Mouse (Mus musculus): ENCODE results near the gene Ehbp1l1. TPM values are rescaled to one million over a fixed set of nuclear protein-coding genes. Genes with fewer than 3 reads are reported as not detected.
"Not testable (repeated sequence)": the region's sequence is repeated elsewhere in the genome, so short reads cannot be mapped to it uniquely, and the experiment has no call there.

Gene Ehbp1l1
- total RNA-seq, 2 experiments from 2014 or later: 124 to 141 TPM

DNA sequence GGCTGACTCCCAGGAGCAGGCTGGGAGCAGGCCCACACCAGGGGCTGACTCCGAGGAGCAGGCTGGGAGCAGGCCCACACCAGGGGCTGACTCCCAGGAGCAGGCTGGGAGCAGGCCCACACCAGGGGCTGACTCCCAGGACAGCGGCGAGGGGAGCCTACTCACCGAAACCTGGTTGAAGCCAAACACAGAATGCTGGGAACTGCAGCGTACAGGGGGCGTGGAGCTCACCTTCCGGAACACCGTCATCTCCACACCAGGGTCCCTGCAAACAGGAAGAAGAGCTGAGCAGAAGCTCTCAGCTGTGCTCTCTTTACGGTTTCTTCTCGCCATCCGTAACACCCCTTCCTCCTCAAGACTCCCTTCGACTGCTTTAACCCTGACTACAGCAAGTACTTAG is 39.2 kb downstream of the Ehbp1l1 start:
- intact Hi-C loops (cut with DNase I); DNase-seq: not testable (repeated sequence)

DNA sequence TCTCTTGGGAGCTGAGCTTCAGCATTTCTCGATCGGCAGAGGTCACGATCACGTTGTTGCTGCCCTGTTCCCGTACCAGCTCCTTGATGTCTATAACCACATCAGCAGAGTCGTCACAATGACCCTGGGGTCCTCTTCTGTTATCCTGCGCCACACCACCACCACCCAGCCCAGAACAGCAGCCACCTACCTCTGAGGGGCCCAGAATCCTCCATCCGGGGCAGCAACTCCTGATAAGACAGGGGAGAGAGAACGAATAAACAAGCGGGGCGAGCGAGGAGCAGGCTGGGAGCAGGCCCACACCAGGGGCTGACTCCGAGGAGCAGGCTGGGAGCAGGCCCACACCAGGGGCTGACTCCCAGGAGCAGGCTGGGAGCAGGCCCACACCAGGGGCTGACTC is 39.7 kb downstream of the Ehbp1l1 start:
- intact Hi-C loops (cut with DNase I): no loop called here
- no peak for DNase-seq

DNA sequence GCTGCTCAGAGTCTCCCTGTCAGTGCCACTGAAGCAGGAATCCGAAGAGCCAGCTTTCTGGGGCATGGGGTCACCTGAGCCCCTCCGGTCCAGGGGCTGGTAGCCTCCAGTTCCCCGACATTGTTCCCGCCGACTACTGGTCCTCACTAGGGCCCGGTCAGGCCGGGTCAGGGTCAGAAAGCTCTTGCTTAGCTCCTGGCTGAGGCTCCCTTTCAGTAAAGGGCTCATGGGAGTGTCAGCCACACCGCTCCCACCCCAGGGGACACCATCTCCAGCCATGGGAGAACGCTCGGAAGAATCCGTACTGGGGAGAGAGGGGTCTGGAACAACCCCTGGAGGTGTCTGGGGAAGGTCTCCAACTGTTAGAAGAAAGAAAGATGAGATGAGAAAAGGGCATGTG is 40.3 kb downstream of the Ehbp1l1 start:
- intact Hi-C loops (cut with DNase I): no loop called here
- DNase-seq: no peak

DNA sequence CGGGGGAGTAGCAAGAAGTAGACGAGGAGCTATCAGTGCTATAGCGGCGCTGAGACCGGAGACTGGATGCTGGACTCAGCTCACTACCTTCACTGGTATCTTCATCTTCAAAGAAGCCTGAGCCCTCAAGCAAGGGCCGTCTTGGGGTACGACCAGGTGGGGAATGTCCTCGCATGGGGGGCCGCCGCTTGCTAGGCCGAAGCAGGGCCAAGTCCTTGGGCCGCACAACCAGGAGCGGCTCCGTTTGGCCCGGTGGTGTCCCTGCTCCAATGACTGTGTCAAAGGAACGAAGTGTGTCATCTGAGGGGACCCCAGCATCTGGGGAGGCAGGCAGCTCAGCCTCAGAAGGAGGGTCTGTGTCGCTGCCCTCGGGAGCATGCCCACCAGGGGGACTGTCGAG is 40.7 kb downstream of the Ehbp1l1 start:
- DNase-seq: no peak
- intact Hi-C loops (cut with DNase I): no loop called here

DNA sequence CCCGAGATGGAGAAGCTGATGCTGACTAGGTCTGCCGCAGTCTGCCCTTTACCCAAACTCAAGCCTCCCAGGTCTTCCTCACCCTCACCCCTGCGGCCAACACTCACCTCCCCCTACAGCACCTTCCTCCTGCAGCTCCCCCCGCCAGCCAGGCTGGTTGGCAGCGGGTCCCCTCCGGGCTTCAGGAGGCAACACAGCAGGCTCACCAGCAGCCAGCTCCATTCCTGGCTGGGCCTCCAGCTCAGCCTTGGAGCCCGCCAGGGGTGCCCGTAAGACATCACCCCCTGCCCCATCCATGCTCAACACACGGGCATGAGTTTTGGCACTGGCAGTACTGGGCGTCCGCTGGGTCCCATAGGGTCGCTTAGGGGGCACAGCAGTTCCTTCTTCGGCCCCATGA is 41.1 kb downstream of the Ehbp1l1 start:
- intact Hi-C loops (cut with DNase I): no loop called here
- no peak for DNase-seq

GRCm38 (mm10) chr19:5684236-5684635 is 41.9 kb downstream of the Ehbp1l1 start:
- intact Hi-C loops (cut with DNase I): no loop called here

DNA sequence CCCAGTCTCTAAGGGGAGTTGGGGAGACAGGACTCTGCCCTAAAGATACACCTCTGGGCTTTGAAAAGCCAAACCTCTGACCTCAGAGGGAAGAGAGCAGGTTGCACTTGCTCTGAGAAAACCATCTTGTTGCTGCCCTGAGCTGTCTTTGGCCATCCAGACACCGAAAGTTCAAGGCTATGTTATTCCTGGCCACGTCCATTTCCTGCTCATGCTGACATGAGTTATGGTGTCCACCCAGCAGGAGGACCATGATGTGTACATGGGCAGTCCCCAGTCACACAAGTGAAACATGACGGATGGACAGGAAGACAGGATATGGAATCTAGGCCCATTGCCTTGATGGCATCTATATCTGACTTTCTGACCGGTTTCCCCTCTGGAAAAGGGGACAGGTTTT is 45.7 kb downstream of the Ehbp1l1 start:
- intact Hi-C loops (cut with DNase I): no loop called here
- DNase-seq: no peak

More at GRCm38 (mm10) chr19:5684236-5684635, 41.9 kb downstream of the Ehbp1l1 start:
- DNase-seq: no peak

DNA sequence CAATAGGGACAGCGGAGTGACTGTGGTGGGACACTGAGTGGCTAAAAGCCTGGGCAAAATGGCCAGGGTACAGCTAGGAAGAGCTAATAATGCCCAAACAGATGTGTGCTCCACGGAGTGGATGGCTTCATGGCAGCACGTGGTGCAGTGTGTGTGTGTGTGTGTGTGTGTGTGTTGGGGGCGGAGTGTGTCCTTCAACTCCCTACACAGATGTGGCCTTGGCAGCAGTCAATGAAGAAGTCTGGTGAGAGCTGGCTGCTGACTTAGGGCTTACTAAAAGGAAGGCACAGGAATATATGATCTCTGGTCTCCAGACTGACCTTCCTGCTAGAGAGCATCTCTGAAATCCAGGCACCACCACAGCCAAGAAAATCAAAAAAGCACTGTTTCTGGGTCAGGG is 57.7 kb downstream of the Ehbp1l1 start:
- intact Hi-C loops (cut with DNase I): no loop called here
- DNase-seq: no peak

DNA sequence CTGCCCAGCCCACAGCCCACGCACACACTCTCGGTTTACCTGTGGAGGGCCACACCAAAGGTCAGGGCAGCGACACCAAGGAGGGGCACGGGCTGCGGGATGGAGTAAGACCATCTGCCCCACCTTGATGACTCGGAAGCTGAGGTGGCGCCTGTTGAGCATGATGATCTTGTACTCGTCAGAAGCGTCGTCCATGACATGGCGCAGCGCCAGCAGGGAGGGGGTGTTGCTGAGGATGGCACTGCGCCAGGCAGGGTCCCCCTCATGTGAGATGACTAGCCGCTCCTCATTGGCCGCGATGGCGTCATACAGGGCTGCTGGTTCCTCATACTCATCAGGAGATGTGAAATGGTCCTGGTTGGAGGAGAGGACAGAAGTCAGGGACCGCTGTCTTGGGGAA is 59.7 kb downstream of the Ehbp1l1 start:
- intact Hi-C loops (cut with DNase I): no loop called here
- no peak for DNase-seq

DNA sequence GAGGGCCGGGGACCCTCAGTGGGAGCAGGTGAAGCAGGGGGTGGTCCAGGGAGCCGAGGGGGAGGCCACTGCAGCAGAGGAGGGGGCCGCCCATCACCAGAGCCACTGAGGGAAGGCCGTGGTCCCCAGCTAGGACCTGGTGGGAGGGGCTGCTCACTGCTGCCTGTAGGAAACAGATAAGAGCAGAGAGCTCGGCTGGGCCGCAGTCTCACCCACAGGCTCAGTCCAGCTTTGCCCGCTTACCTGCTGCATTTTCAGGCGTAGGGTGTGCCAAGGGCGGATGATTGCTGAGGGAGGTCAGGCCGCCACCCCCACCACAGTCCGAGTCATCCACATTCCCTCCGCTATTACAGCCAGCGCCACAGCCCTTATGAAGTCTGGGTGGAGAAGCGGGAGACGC is 60.7 kb downstream of the Ehbp1l1 start:
- intact Hi-C loops (cut with DNase I): no loop called here
- no peak for DNase-seq

- intact Hi-C loops (cut with DNase I): no loop called here
- DNase-seq: no peak
These were observed 61.4 kb downstream of the Ehbp1l1 start for GRCm38 (mm10) chr19:5664669-5665257.

- DNase-seq: peak; percentile 96 to 97
- intact Hi-C loops (cut with DNase I): no loop called here
These were observed 62.9 kb downstream of the Ehbp1l1 start, which contains the start of gene Sipa1 for GRCm38 (mm10) chr19:5662981-5663913. Gene Sipa1 (minus strand): TSS chr19:5663707.

DNA sequence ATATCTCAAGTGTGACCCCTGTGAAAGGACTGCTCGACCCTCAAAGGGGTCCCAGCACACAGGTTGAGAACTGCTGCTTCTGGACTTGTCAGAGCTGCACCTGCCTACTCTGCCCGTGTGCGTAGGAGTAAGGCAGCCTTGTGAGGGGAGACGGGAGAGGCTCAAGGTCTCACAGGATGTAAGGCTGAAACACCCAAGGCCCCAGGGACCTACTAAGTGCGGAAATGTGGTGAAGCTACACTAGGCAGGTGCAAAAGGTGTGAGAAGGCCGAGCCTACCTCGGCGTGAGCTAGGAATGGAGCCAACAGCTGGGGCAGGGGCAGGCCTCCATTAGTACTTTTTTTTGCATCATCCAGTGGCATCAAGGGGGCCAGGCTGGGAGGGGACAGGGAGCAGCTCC is 63.8 kb downstream of the Ehbp1l1 start:
- intact Hi-C loops (cut with DNase I): no loop called here
- no peak for DNase-seq

- intact Hi-C loops (cut with DNase I): no loop called here
- DNase-seq: peak; percentile 50 to 55
These were observed 65.0 kb downstream of the Ehbp1l1 start for GRCm38 (mm10) chr19:5660942-5661751.

Small RNAs within 50 kb of the gene (microRNA-seq; reads per million reads assigned to microRNA genes)
- gene Mir6987: 0.27 to 1.6 reads per million in 2 experiments

Other genes starting within 250 kb of the Ehbp1l1 start
- 10 to 100 TPM; 22.2 to 24.9 TPM for gene Mus81, start 237.9 kb downstream of the Ehbp1l1 start, total RNA-seq (2021)
- gene Cfl1, start 235.9 kb downstream of the Ehbp1l1 start, total RNA-seq (2021): 100 to 1,000 TPM; 274 to 350 TPM
- 1 to 10 TPM in 1 of 2 experiments, under 1 TPM in 1; 0.93 to 1.2 TPM for gene 1700020D05Rik, start 222.5 kb downstream of the Ehbp1l1 start, total RNA-seq (2021)
- gene Snx32, start 215.8 kb downstream of the Ehbp1l1 start, total RNA-seq (2021): 1 to 10 TPM; 6.6 to 8.5 TPM
- not detected for gene Ovol1, start 165.7 kb downstream of the Ehbp1l1 start, total RNA-seq (2021)
- 1 to 10 TPM; 2.3 to 3.5 TPM for gene Ap5b1, start 158.3 kb downstream of the Ehbp1l1 start, total RNA-seq (2021)
- 10 to 100 TPM; 50.8 to 51.8 TPM for gene Rnaseh2c, start 124.4 kb downstream of the Ehbp1l1 start, total RNA-seq (2021)
- 10 to 100 TPM; 28.4 to 30.8 TPM for gene Kat5, start 116.1 kb downstream of the Ehbp1l1 start, total RNA-seq (2021)
- 10 to 100 TPM; 25.8 to 29.9 TPM for gene Rela, start 88.8 kb downstream of the Ehbp1l1 start, total RNA-seq (2021)
- gene Sipa1, start 62.6 kb downstream of the Ehbp1l1 start, total RNA-seq (2021): 10 to 100 TPM; 32.7 to 33.8 TPM
- gene Map3k11, start 37.6 kb downstream of the Ehbp1l1 start, total RNA-seq (2021): 10 to 100 TPM; 35.9 to 37.2 TPM
- 10 to 100 TPM; 24.0 to 24.9 TPM for gene Pcnx3, start 37.4 kb downstream of the Ehbp1l1 start, total RNA-seq (2021)
- not detected for gene Kcnk7, start 21.9 kb downstream of the Ehbp1l1 start, total RNA-seq (2021)
- 10 to 100 TPM; 38.6 to 40.1 TPM for gene Fam89b, start 3.3 kb upstream of the Ehbp1l1 start, total RNA-seq (2021)
- gene Ltbp3, start 14.6 kb upstream of the Ehbp1l1 start, total RNA-seq (2021): 10 to 100 TPM; 47.2 to 55.5 TPM
- 10 to 100 TPM; 66.2 to 67.2 TPM for gene Scyl1, start 45.1 kb upstream of the Ehbp1l1 start, total RNA-seq (2021)
- gene Frmd8, start 149.0 kb upstream of the Ehbp1l1 start, total RNA-seq (2021): 10 to 100 TPM; 15.6 to 15.8 TPM
- 1 to 10 TPM; 3.3 to 4.5 TPM for gene Slc25a45, start 151.5 kb upstream of the Ehbp1l1 start, total RNA-seq (2021)
- under 1 TPM; 0.79 to 0.93 TPM for gene Tigd3, start 167.8 kb upstream of the Ehbp1l1 start, total RNA-seq (2021)
- 100 to 1,000 TPM; 101 TPM for gene Dpf2, start 186.7 kb upstream of the Ehbp1l1 start, total RNA-seq (2021)
- 10 to 100 TPM in 1 of 2 experiments, 1 to 10 TPM in 1; 9.9 to 12.0 TPM for gene Cdc42ep2, start 198.5 kb upstream of the Ehbp1l1 start, total RNA-seq (2021)
- gene Pola2, start 237.9 kb upstream of the Ehbp1l1 start, total RNA-seq (2021): 10 to 100 TPM; 12.3 to 14.2 TPM

Data from heart, postnatal 14 days (tissue).